Mouse (Mus musculus) bone marrow, adult 2 months (tissue): ENCODE results near the gene Mtmr2. TPM values are rescaled to one million over a fixed set of nuclear protein-coding genes. Genes with fewer than 3 reads are reported as not detected.

ENCODE experiments used
- H3K27ac ChIP-seq: fragments of 200-500 bp; 2 replicates; pipeline ENCODE4 v1.5.1; 2012; ENCODE audit warnings: low read depth, mild to moderate bottlenecking, control low read depth, inconsistent platforms, low read length; ENCODE audit not compliant: control insufficient read depth, poor library complexity, insufficient read depth
- H3K4me1 ChIP-seq: fragments of 200-500 bp; 2 replicates; pipeline ENCODE4 v1.6.1; 2011; ENCODE audit warnings: low read length; ENCODE audit not compliant: control insufficient read depth, insufficient read depth
- H3K4me3 ChIP-seq: fragments of 200-500 bp; replicated peaks from 2 replicates; pipeline ENCODE3; 2011; ENCODE audit warnings: mild to moderate bottlenecking, low read depth, low read length, control low read depth; ENCODE audit not compliant: control insufficient read depth
- CTCF ChIP-seq: fragments of 200-500 bp; IDR thresholded peaks from 2 replicates; pipeline ENCODE4 v1.5.1; 2011; ENCODE audit warnings: low read length, control low read depth; ENCODE audit not compliant: control insufficient read depth, insufficient read depth
- POLR2A ChIP-seq: fragments of 200-500 bp; IDR thresholded peaks from 2 replicates; pipeline ENCODE4 v1.6.1; 2011; ENCODE audit warnings: low read depth, mild to moderate bottlenecking, control low read depth, low read length, borderline replicate concordance; ENCODE audit not compliant: control insufficient read depth
- WGBS: fragments of 180-500 bp; shearing (Covaris S2); methylation state at CpG from one replicate; pipeline ENCODE4 v1.1.7; 2018; 5-methylcytosine and 5-hydroxymethylcytosine counted together
- polyA plus RNA-seq: library from polyadenylated mRNA; stranded (reverse); fragments of >200 nt; gene quantifications from 2 replicates; pipeline ENCODE4 v1.2.4, GENCODE M21; 2011; ENCODE audit warnings: low replicate concordance; ENCODE audit not compliant: missing spikeins, insufficient read depth, insufficient read length

Gene Mtmr2
- polyA plus RNA-seq, 1 experiment, result 12.9 TPM

DNA sequence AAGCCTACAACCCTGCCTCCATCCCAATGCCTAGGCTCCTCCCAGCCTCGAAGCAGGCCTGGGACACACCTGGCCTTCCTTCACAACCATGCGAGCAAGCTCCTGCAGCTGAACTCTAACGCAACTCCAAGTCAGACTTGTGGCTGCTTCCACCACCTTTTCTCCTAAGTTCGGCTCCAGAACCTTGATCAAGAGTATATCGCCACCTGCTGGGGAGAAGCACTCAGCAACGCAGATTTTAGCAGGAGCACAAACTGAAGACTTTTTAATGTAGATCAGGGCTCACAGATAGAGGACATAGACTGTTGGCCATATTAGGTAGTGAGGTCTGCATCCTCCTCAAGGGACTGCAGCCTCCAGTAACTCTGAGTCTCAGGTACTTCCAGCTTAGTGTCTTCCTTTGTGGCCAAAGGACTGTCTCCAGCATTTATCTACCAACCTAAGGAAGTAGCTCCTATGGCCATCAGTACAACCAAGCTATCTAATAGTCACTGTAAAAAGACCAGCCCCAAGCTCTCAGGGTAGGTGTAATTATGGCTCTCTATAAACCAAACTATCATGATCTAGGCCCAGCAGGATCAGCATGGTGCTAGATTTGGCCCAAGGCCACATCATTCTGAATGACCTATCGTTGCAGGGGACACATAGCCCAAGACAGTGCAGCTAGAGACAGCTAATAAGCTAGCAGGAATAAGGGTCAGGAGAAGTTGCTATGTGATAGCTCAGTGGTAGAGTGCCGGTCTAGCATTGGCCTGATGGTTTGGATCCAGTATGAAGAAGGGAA, 31.7 kb upstream of the Mtmr2 start:
- Histone ChIP-seq H3K4me3 (no peak overlapping the region), H3K27ac (no peak overlapping the region), H3K4me1 (no peaks in the 10 kb centered on the region)
- WGBS, result 21% methylated on average over 8 of the region's 8 CpGs
- peak; percentile 63 for TF ChIP-seq CTCF
- no peak for TF ChIP-seq POLR2A

DNA sequence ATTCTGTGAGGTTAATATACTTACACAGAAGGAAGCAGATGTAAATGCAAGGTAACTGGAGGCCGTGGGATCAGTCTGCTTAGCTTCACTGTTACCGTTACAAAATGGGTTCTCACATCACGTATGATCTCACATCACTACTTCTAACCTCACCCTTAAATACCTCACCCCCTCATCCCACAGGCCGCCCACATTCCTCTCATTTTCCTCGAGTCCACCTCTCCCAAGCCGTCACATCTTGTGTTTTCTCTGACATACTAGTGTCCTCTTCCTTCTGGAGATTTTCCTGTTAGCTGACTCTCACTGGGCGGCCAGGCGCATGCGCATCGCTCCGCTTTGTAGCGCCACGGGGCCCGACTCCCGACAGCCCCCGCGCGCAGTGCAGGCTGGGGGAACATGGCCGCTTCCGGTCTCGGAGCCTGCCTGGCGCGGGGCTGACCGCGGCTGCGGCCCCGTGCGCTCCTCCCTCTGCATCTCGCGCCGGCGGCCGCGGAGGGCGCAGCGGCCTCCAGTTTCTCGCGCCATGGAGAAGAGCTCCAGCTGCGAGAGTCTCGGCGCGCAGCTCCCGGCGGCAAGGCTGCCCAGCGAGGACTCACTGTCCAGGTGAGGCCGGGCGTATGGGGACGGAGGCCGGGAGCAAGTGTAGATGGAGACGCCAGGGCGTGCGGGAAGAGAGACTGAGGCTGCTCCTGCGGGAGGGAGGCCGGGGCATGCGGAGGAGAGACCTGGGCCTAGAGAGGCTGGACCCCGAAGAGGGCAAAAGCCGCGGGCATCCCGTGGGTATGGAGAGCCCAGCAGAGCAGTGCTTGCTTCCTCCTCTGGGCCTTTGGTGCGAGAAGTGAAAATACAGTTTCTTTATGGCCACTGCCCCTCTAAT, 826 bp downstream of the Mtmr2 start:
- H3K4me3 ChIP-seq, result peak overlapping the region; percentile 97
- TF ChIP-seq POLR2A, result peak; percentile 91; the same call in 1 of the 2 replicates
- TF ChIP-seq CTCF, result no peak
- peaks cover 1% of the 10 kb centered on the region; the same call in 1 of the 2 replicates for H3K4me1 ChIP-seq
- peak overlapping the region; percentile 98 for H3K27ac ChIP-seq
- WGBS, result under 1% methylated on average over 60 of the region's 60 CpGs

DNA sequence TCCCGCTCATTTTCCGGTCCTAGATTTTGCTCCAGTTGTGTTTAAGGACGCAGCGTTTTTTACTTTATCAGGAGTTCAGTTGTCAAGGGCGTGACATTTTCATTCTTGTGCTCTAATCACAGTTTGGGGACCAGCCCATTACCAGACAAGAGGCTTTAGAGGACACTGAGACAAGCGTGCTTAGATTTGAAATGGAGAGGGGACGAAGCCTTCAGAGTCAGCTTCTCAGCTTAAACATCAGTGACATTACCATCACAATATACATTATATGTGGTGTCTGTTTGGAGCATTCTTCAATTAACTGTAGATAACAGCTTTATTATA, 1.4 kb downstream of the Mtmr2 start:
- no peak for TF ChIP-seq POLR2A
- no peak for TF ChIP-seq CTCF
- Histone ChIP-seq H3K27ac (peak overlapping the region; percentile 98), H3K4me1 (peaks cover 1% of the 10 kb centered on the region; the same call in 1 of the 2 replicates), H3K4me3 (peak overlapping the region; percentile 97)
- WGBS, result under 1% methylated on average over 7 of the region's 7 CpGs

DNA sequence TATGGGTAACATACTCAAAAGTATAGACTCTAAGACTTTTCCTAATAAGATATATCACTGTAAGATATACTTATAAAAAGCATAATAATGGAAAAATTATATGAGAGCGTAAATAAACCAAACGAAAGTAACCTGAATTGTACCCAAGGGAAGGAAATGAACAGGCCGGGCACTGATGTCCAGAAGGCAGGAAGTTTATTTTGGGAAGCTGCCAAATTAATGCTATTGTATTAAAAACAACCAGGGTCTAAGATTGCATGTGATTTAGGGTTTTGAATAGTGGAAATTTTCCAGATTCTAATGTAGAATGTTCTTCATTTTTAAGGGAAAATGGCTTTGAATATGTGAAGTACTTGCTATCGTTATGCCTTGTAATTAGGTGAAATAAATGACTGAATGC, 4.3 kb downstream of the Mtmr2 start:
- Histone ChIP-seq H3K4me3 (no peak overlapping the region), H3K4me1 (peaks cover 1% of the 10 kb centered on the region; the same call in 1 of the 2 replicates), H3K27ac (no peak overlapping the region)
- TF ChIP-seq CTCF (no peak), POLR2A (no peak)
- 52% methylated on average over 4 of the region's 4 CpGs for WGBS

DNA sequence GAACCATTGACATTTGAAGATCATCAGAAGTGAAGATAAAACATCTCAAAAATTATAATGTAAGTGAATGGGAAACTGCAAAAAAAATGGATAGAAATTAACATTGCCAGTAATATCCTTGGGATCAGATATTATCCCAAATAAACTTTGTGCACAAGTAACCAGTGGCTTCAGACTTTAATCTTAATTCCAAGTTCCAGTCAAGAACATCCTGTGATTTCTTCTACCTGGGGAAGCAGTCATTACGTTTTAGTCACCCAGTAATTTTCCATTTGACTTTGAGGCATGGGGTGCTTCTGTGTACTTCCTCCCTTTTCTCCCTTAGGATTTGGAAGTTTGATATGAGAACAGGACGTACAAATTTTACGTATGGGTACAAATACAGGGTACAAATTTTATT, 12.2 kb downstream of the Mtmr2 start:
- WGBS, result 86% methylated on average over 3 of the region's 3 CpGs
- Histone ChIP-seq H3K27ac (no peak overlapping the region), H3K4me3 (no peak overlapping the region), H3K4me1 (no peaks in the 10 kb centered on the region)
- TF ChIP-seq CTCF, result no peak
- no peak for TF ChIP-seq POLR2A

DNA sequence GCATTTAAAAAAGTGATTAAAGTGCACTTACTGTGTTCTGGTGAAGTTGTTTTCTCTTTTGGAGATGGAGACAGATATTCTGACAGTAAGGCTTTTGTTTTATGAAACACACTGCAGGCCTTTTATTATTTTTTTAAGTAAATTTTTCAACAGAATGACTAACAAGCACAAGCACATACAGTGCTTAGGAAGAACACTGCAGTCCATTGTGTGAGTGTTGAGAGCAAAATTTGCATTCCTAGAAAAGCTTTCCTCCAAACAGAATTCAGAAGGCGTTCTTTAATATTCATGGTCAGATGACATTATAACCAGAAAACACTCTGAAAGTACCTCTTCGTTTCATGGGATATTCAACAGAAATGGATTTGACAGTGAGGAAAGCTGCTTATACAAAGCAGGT, 17.4 kb downstream of the Mtmr2 start:
- 82% methylated on average over 2 of the region's 2 CpGs for WGBS

DNA sequence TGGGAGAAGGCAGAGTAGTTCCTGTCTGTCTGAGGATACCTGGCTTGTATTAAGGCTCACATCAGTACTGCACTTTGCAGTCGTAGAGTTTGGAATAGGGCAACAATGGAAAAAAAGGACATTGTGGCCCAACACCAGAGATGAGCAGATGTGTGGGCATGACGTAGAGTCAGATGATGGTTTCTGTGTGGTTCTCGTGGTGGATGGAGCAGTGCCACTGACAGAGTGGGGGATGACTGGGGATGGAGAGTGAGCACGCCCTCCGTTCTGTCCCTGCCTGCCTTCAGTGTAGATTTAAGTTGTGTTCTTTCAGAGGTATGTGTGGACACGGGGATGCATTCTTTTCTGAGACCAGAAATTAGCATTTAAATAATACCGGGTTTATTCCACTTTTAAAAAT, 18.4 kb downstream of the Mtmr2 start:
- 74% methylated on average over 7 of the region's 7 CpGs for WGBS
- H3K27ac ChIP-seq, result no peak overlapping the region
- no peak for TF ChIP-seq POLR2A
- no peak for TF ChIP-seq CTCF
- H3K4me3 ChIP-seq, result no peak overlapping the region
- no peaks in the 10 kb centered on the region for H3K4me1 ChIP-seq

More for the DNA sequence above, 17.4 kb downstream of the Mtmr2 start:
- no peaks in the 10 kb centered on the region for H3K4me1 ChIP-seq
- TF ChIP-seq CTCF, result no peak
- no peak for TF ChIP-seq POLR2A
- no peak overlapping the region for H3K27ac ChIP-seq
- H3K4me3 ChIP-seq, result no peak overlapping the region

DNA sequence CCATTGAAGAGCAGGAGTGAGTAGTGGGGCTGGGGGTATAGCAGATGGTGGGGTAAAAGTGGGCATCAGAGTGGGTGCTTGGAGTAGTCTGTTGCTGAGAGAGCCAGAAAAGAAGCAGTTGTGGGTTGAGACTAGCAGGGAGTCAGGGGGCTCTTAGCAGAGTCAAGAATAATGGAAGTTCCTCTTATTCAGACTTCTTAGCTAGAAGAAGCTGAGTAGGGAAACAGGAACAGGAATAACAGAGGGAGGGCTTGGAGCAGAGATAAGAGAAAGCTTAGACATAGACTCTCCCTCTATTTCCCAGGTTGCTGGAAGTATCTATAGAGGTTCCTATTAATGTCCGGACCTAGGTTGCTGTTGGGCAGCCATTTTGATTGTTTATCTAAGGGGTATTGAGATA, 26.5 kb downstream of the Mtmr2 start:
- TF ChIP-seq POLR2A (no peak), CTCF (no peak)
- WGBS, result 61% methylated on average over 1 of the region's 1 CpGs

More for the DNA sequence above, 26.5 kb downstream of the Mtmr2 start:
- H3K27ac ChIP-seq, result no peak overlapping the region
- H3K4me1 ChIP-seq, result no peaks in the 10 kb centered on the region; the same call in 1 of the 2 replicates
- H3K4me3 ChIP-seq, result no peak overlapping the region
